23 mouse cellular contexts compared by ENCODE assay signal in genomic region chr11:75691047-75691446, GRCm38 (mm10). TPM values are rescaled to one million over a fixed set of nuclear protein-coding genes. Genes with fewer than 3 reads are reported as not detected.
DNase-seq lines count a peak whose midpoint lies in the region; ATAC-seq and TF ChIP-seq lines count a peak whose summit lies in the region.
"Had no signal": no experiment of that assay in that cellular context is flagged by ENCODE, and none has a peak within 500 bp of the region (broad histone marks: within the 10 kb centered on the region; RNA-seq: fewer than 3 reads in every experiment).

No protein-coding gene starts in this region.

- TF ChIP-seq POLR2A in MEL (IDR thresholded peaks at IDR 0.05; ENCODE audit: control insufficient read depth in 1 of 2, insufficient read depth in 1 of 2, low read depth in 1 of 2, low read length in 2 of 2, poor library complexity in 1 of 2) (no peak), myocyte (IDR thresholded peaks at IDR 0.05; ENCODE audit: insufficient read length, low read depth) (no peak)

- H3ac ChIP-seq in myocyte (ENCODE audit: control insufficient read depth, insufficient read length): no peak overlapping the region

- no peak for TF ChIP-seq RAD21 in MEL (IDR thresholded peaks at IDR 0.05; ENCODE audit: low read depth, low read length)

- H3K4me2 ChIP-seq in heart, embryonic 12.5 days: no peak overlapping the region
- H3K4me2 ChIP-seq in myocyte (ENCODE audit: low read depth): no peak overlapping the region

- peaks cover 29% of the 10 kb centered on the region for H3K79me2 ChIP-seq in MEL (ENCODE audit: control insufficient read depth, insufficient read depth, low read length, poor library complexity)
- peaks cover 90% of the 10 kb centered on the region for H3K79me2 ChIP-seq in myocyte (ENCODE audit: control insufficient read depth, insufficient read depth)

- peak overlapping the region; percentile 66; the same call in 1 of the 2 replicates for H3K27ac ChIP-seq in gastrocnemius, adult 2 months
- no peak overlapping the region for H3K27ac ChIP-seq in heart, embryonic 12.5 days (ENCODE audit: poor library complexity, severe bottlenecking)
- no peak overlapping the region for H3K27ac ChIP-seq in MEL (ENCODE audit: control insufficient read depth, low read depth, low read length)

- peaks cover 52% of the 10 kb centered on the region for H3K36me3 ChIP-seq in heart, embryonic 12.5 days
- peaks cover 0 to 50% of the 10 kb centered on the region in 2 experiments; a peak in 2 of 4 replicates for H3K36me3 ChIP-seq in MEL (ENCODE audit: control insufficient read depth in 1 of 2, insufficient read depth in 2 of 2, low read length in 2 of 2)
- H3K36me3 ChIP-seq in myocyte (ENCODE audit: control insufficient read depth, insufficient read depth): peaks cover 29% of the 10 kb centered on the region

- no peaks in the 10 kb centered on the region for H3K9me3 ChIP-seq in heart, embryonic 12.5 days (replicated peaks)
- H3K9me3 ChIP-seq in MEL (replicated peaks; ENCODE audit: insufficient read depth, low read length): no peaks in the 10 kb centered on the region
- H3K9me3 ChIP-seq: G1E had no signal

- H3K4me3 ChIP-seq in gastrocnemius, adult 2 months: no peak overlapping the region
- H3K4me3 ChIP-seq in heart, embryonic 12.5 days: no peak overlapping the region
- no peak overlapping the region for H3K4me3 ChIP-seq in MEL (ENCODE audit: control insufficient read depth in 1 of 2, insufficient read depth in 1 of 2, low read depth in 2 of 2, low read length in 2 of 2)
- H3K4me3 ChIP-seq in myocyte: no peak overlapping the region

- intact Hi-C loops in gastrocnemius, adult 2 months (cut with DNase I): no loop called here
- intact Hi-C loops in gastrocnemius, postnatal 14 days (cut with DNase I; ENCODE audit: low total_unique reads): no loop called here

- no peak overlapping the region for H3K9ac ChIP-seq in heart, embryonic 12.5 days
- H3K9ac ChIP-seq in MEL (ENCODE audit: control insufficient read depth, low read depth, low read length, poor library complexity, severe bottlenecking): no peak overlapping the region

- ATAC-seq in heart, embryonic 12.5 days (ENCODE audit: insufficient number of reproducible peaks, low FRiP score): no peak
- ATAC-seq: activated CD4-positive, CD25-positive, alpha-beta regulatory T cell, adult 4 months; CD4-positive, CD25-positive, alpha-beta regulatory T cell, adult 4 months; Patski had no signal

- no peaks in the 10 kb centered on the region for H3K27me3 ChIP-seq in heart, embryonic 12.5 days (replicated peaks)
- no peaks in the 10 kb centered on the region for H3K27me3 ChIP-seq in MEL (ENCODE audit: control insufficient read depth in 1 of 2, insufficient read depth in 2 of 2, low read length in 2 of 2)
- H3K27me3 ChIP-seq in myocyte (ENCODE audit: control insufficient read depth, insufficient read depth, insufficient read length): no peaks in the 10 kb centered on the region
- H3K27me3 ChIP-seq: CH12.LX, Patski had no signal

- TF ChIP-seq CTCF in gastrocnemius, adult 2 months (IDR thresholded peaks at IDR 0.05): no peak
- TF ChIP-seq CTCF in MEL (IDR thresholded peaks at IDR 0.05 in 2 of 3, conservative IDR thresholded peaks at IDR 0.05 in 1 of 3; ENCODE audit: control insufficient read depth in 1 of 3, insufficient read depth in 1 of 3, low read depth in 2 of 3, low read length in 3 of 3, poor library complexity in 1 of 3, severe bottlenecking in 1 of 3): no peak

- peaks cover 11% of the 10 kb centered on the region for H3K4me1 ChIP-seq in heart, embryonic 12.5 days (replicated peaks)
- no peaks in the 10 kb centered on the region for H3K4me1 ChIP-seq in MEL (ENCODE audit: control insufficient read depth in 1 of 2, insufficient read depth in 2 of 2, low read length in 2 of 2)

- TF ChIP-seq EP300 in MEL (IDR thresholded peaks at IDR 0.05; ENCODE audit: low read depth in 1 of 2, low read length in 2 of 2): no peak

- no peak for DNase-seq in gastrocnemius, adult 2 months
- DNase-seq in gastrocnemius, postnatal 14 days: no peak
- peak; percentile 83 for DNase-seq in heart, adult 11 months
- no peak for DNase-seq in MEL (ENCODE audit: low read depth, low spot score)
- DNase-seq in right cerebral cortex, postnatal 36 days (ENCODE audit: low spot score in 2 of 2): no peak
- no peak for DNase-seq in urinary bladder, postnatal 36 days (ENCODE audit: low spot score in 2 of 2)
- DNase-seq: adrenal gland, adult 2 months; adrenal gland, adult 8-10 months; adrenal gland, postnatal 10 days; adrenal gland, postnatal 14 days; adrenal gland, postnatal 25 days; adrenal gland, postnatal 36 days; B cell, adult 2 months; cerebellum, adult 11 months; cerebellum, adult 11-12 months; cerebellum, adult 18-20 months had no signal

TF ChIP-seq in MEL, 35 proteins besides CTCF, POLR2A, EP300 and RAD21:
- no peak for TF ChIP-seq CHD2 (IDR thresholded peaks at IDR 0.05; ENCODE audit: low read length)
- 0 out of 2 replicates have a peak, but pooled peaks have one; percentile 37 for TF ChIP-seq ZMIZ1 (IDR thresholded peaks at IDR 0.05; ENCODE audit: low read depth, low read length)

TF ChIP-seq in myocyte, 11 proteins besides CTCF, POLR2A, EP300 and RAD21:
- TF ChIP-seq TCF12 (IDR thresholded peaks at IDR 0.05; ENCODE audit: insufficient read depth, poor library complexity, severe bottlenecking): no peak
- TF ChIP-seq MYOD1 (IDR thresholded peaks at IDR 0.05; ENCODE audit: control insufficient read depth in 1 of 3, insufficient read length in 2 of 3, low read depth in 2 of 3): peak; percentile 23 to 73 (median 57)
- TF ChIP-seq SRF (IDR thresholded peaks at IDR 0.05; ENCODE audit: control insufficient read depth, insufficient read length, low read depth): no peak
- TF ChIP-seq TCF3 (IDR thresholded peaks at IDR 0.05; ENCODE audit: insufficient read length, low read depth): no peak
TF ChIP-seq in myocyte: peak in this region for 1.

RNA-seq across cellular contexts. Expression of gene Crk, which starts 12.0 kb away (rescaled TPM):
- total RNA-seq in gastrocnemius, adult 2 months (2021): 10 to 100 TPM; 53.4 to 64.3 TPM
- total RNA-seq in gastrocnemius, postnatal 14 days (2021): 10 to 100 TPM; 44.6 to 45.4 TPM
- 110 and 111 TPM in 2 replicates for polyA plus RNA-seq in heart, embryonic 12.5 days (2016; fragmentation: Nextera tagmentation; extraction: Ambion mirVana)
- 68.0 and 68.4 TPM in 2 replicates for total RNA-seq in MEL (2012; rRNA removed)
- 10 to 100 TPM; 33.8 to 66.2 TPM for polyA plus RNA-seq in MEL (2012; ENCODE audit: insufficient read depth in 1 of 2, insufficient read length in 2 of 2, low read depth in 1 of 2, low replicate concordance in 2 of 2, missing spikeins in 1 of 2)
- polyA plus RNA-seq in myocyte (2012; fragmentation: generic; extraction: Trizol): 34.5 TPM

RNA-seq across cellular contexts. Expression of gene Myo1c, which starts 40.7 kb away (rescaled TPM):
- total RNA-seq in gastrocnemius, adult 2 months (2021): 10 to 100 TPM; 34.1 to 43.9 TPM
- total RNA-seq in gastrocnemius, postnatal 14 days (2021): 10 to 100 TPM; 50.5 to 51.8 TPM
- polyA plus RNA-seq in heart, embryonic 12.5 days (2016; fragmentation: Nextera tagmentation; extraction: Ambion mirVana): 72.3 and 76.7 TPM in 2 replicates
- total RNA-seq in MEL (2012; rRNA removed): 27.0 and 33.2 TPM in 2 replicates
- polyA plus RNA-seq in MEL (2012; ENCODE audit: insufficient read depth in 1 of 2, insufficient read length in 2 of 2, low read depth in 1 of 2, low replicate concordance in 2 of 2, missing spikeins in 1 of 2) (10 to 100 TPM in 1 of 2 experiments, not detected in 1; 45.6 TPM), myocyte (2012; fragmentation: generic; extraction: Trizol) (177 TPM)

RNA-seq across cellular contexts. Expression of gene Ywhae, which starts 41.6 kb away (rescaled TPM):
- 100 to 1,000 TPM; 545 to 577 TPM for total RNA-seq in gastrocnemius, adult 2 months (2021)
- 100 to 1,000 TPM; 633 to 674 TPM for total RNA-seq in gastrocnemius, postnatal 14 days (2021)
- 842 and 863 TPM in 2 replicates for polyA plus RNA-seq in heart, embryonic 12.5 days (2016; fragmentation: Nextera tagmentation; extraction: Ambion mirVana)
- 303 and 356 TPM in 2 replicates for total RNA-seq in MEL (2012; rRNA removed)
- polyA plus RNA-seq in MEL (2012; ENCODE audit: insufficient read depth in 1 of 2, insufficient read length in 2 of 2, low read depth in 1 of 2, low replicate concordance in 2 of 2, missing spikeins in 1 of 2) (100 to 1,000 TPM; 755 to 855 TPM), myocyte (2012; fragmentation: generic; extraction: Trizol) (612 TPM)
